Mouse (Mus musculus): ENCODE data around the gene Tsfm. TPM values are rescaled to one million over a fixed set of nuclear protein-coding genes. Genes with fewer than 3 reads are reported as not detected.

The Tsfm gene
- polyA plus RNA-seq, 1 experiment from 2014 or later, result 42.4 TPM

DNA sequence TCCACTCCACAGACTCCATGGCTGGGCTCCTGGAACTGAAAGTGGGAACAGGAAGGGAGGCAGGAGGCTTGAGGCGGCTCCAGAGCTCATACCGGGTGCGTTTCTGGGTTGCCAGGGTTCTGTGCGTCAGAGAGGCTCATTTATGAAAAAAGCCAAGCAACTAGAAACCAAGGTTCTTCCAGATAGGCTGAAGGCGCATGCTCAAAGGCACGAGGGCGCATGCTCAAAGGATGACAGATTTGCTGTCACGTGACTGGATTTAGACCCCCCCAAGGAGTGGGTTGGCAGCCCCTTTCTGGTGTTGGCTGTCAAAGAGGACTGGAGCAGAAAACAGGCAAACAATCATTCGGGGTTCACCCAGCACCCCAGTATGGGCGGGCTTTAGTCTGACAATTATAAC lies 68.9 kb downstream of the Tsfm start:
- ATAC-seq, result no peak
- no peak for TF ChIP-seq CTCF (IDR thresholded peaks at IDR 0.05; ENCODE audit: low read depth)
- peak overlapping the region; percentile 87 for H3K27ac ChIP-seq (ENCODE audit: low read depth, low read length)
- H3K4me1 ChIP-seq (replicated peaks; ENCODE audit: control insufficient read depth, insufficient read depth, low read length), result 0 out of 2 replicates have a peak, but pooled peaks cover 18% of the 10 kb centered on the region
- no peaks in the 10 kb centered on the region for H3K36me3 ChIP-seq (ENCODE audit: control insufficient read depth, insufficient read depth)
- no peak overlapping the region for H3K4me2 ChIP-seq (replicated peaks; ENCODE audit: low read depth)
- H3K9ac ChIP-seq (ENCODE audit: low read depth, low read length), result no peak overlapping the region
- no peak overlapping the region for H3K4me3 ChIP-seq (ENCODE audit: low read depth, low read length)
- no peaks in the 10 kb centered on the region for H3K9me3 ChIP-seq (ENCODE audit: control insufficient read depth)
- 68% methylated on average over 10 of the region's 10 CpGs for WGBS
- no peaks in the 10 kb centered on the region for H3K27me3 ChIP-seq (replicated peaks; ENCODE audit: control insufficient read depth, insufficient read depth, low read length)

MicroRNA genes within 50 kb of the gene (microRNA counts, 519-probe panel; counts per million panel counts)
- 4,163 counts per million, percentile 60 among the panel's probes with 10 or more counts for microRNA mmu-miR-26a
- microRNA mmu-miR-546, result not detected

Small RNA genes lying within 50 kb of the gene (microRNA-seq; reads per million reads assigned to microRNA genes)
- gene Mir26a-2 (73.4 reads per million, percentile 44 among the genes with 10 or more reads in this experiment), gene Mir546 (not detected)

Other genes with a start within 250 kb of the Tsfm start
- 7.7 and 8.0 TPM in 2 replicates for gene Atp23, start 129.5 kb downstream of the Tsfm start, polyA plus RNA-seq (2015; fragmentation: Nextera tagmentation; extraction: Ambion mirVana)
- 43.1 and 46.7 TPM in 2 replicates for gene Ctdsp2, start 52.1 kb downstream of the Tsfm start, polyA plus RNA-seq (2015; fragmentation: Nextera tagmentation; extraction: Ambion mirVana)
- 0.20 and 0.52 TPM in 2 replicates for gene Avil, start 30.1 kb downstream of the Tsfm start, polyA plus RNA-seq (2015; fragmentation: Nextera tagmentation; extraction: Ambion mirVana)
- gene Mettl1, start 10.6 kb upstream of the Tsfm start, polyA plus RNA-seq (2015; fragmentation: Nextera tagmentation; extraction: Ambion mirVana), result 19.8 and 22.1 TPM in 2 replicates
- gene Eef1akmt3, start 10.7 kb upstream of the Tsfm start, polyA plus RNA-seq (2015; fragmentation: Nextera tagmentation; extraction: Ambion mirVana), result 0.16 and 0.17 TPM in 2 replicates
- not detected in 2 replicates for gene Cyp27b1, start 17.4 kb upstream of the Tsfm start, polyA plus RNA-seq (2015; fragmentation: Nextera tagmentation; extraction: Ambion mirVana)
- gene March9, start 29.3 kb upstream of the Tsfm start, polyA plus RNA-seq (2015; fragmentation: Nextera tagmentation; extraction: Ambion mirVana), result 0.91 and 1.1 TPM in 2 replicates
- gene Cdk4, start 32.7 kb upstream of the Tsfm start, polyA plus RNA-seq (2015; fragmentation: Nextera tagmentation; extraction: Ambion mirVana), result 500 and 515 TPM in 2 replicates
- gene Tspan31, start 39.4 kb upstream of the Tsfm start, polyA plus RNA-seq (2015; fragmentation: Nextera tagmentation; extraction: Ambion mirVana), result 264 and 300 TPM in 2 replicates
- 0.07 and 0.20 TPM in 2 replicates for gene Agap2, start 44.4 kb upstream of the Tsfm start, polyA plus RNA-seq (2015; fragmentation: Nextera tagmentation; extraction: Ambion mirVana)
- gene Os9, start 90.3 kb upstream of the Tsfm start, polyA plus RNA-seq (2015; fragmentation: Nextera tagmentation; extraction: Ambion mirVana), result 113 and 116 TPM in 2 replicates
- 29.4 and 34.1 TPM in 2 replicates for gene B4galnt1, start 134.4 kb upstream of the Tsfm start, polyA plus RNA-seq (2015; fragmentation: Nextera tagmentation; extraction: Ambion mirVana)
- 0.52 and 0.65 TPM in 2 replicates for gene Slc26a10, start 149.8 kb upstream of the Tsfm start, polyA plus RNA-seq (2015; fragmentation: Nextera tagmentation; extraction: Ambion mirVana)
- 14.4 and 15.1 TPM in 2 replicates for gene Arhgef25, start 159.2 kb upstream of the Tsfm start, polyA plus RNA-seq (2015; fragmentation: Nextera tagmentation; extraction: Ambion mirVana)
- 22.2 and 24.6 TPM in 2 replicates for gene Dtx3, start 164.9 kb upstream of the Tsfm start, polyA plus RNA-seq (2015; fragmentation: Nextera tagmentation; extraction: Ambion mirVana)
- gene Pip4k2c, start 180.7 kb upstream of the Tsfm start, polyA plus RNA-seq (2015; fragmentation: Nextera tagmentation; extraction: Ambion mirVana), result 43.0 and 47.0 TPM in 2 replicates
- 2.7 and 3.7 TPM in 2 replicates for gene Kif5a, start 232.5 kb upstream of the Tsfm start, polyA plus RNA-seq (2015; fragmentation: Nextera tagmentation; extraction: Ambion mirVana)
- 143 and 147 TPM in 2 replicates for gene Dctn2, start 235.5 kb upstream of the Tsfm start, polyA plus RNA-seq (2015; fragmentation: Nextera tagmentation; extraction: Ambion mirVana)

Data from intestine, postnatal 0 days (tissue).